8 mouse cellular contexts compared by ENCODE assay signal in the genomic region with DNA sequence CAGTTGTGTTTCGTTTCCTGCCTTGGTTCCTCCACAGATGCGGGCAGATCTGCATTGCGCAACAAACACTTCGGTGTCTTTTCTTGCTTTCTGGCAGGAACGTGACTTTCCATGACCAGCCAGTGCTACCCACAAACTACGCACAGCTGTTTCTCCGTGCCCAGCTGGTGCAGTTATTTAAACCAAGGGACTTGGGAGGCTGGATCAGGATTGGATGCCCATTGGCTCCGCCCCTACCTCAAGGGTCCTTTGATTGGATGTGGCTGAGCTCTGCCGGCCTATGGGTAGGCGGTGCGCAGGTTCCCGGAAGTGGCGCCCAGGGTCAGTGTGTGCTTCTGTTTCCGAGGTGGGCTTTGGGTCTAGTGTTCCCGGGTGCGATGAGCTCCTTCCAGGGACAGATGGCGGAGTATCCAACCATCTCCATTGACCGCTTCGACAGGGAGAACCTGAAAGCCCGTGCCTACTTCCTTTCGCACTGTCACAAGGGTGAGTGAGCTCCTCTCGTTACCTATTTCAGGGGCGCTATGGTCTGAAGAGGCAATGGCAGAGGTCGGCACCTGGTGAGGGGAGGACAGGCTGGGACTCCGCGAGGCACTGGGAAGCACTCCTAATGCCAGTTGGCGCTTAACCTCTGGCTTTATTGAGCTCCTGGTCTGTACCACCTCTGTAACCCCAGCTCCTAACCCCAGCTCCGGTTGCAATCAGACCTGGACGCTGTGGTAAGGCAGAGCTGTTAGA. TPM values are rescaled to one million over a fixed set of nuclear protein-coding genes. Genes with fewer than 3 reads are reported as not detected.
A peak's percentile ranks its signal among the peaks of the same experiment; 100 is the strongest.
DNase-seq lines count a peak whose midpoint lies in the region; ATAC-seq lines count a peak whose summit lies in the region.

A gene (plus strand): TSS at position 291 of the 738 bp plus-strand sequence.

- DNase-seq in CD8-positive naive resting alpha-beta T cell, adult 2 months (ENCODE audit: low read depth in 2 of 2, low spot score in 2 of 2), result peak; percentile 89
- DNase-seq in c-Kit-positive CD71-negative TER-119-negative erythroid progenitor cells, embryonic 14.5 days (ENCODE audit: low read depth), result peak; percentile 92
- peak; percentile 89 for DNase-seq in forebrain, embryonic 10.5 days (ENCODE audit: extremely low spot score, low spot score)
- DNase-seq in kidney, postnatal 36 days, result peak; percentile 94 to 95
- DNase-seq in telencephalon, adult 2 months (ENCODE audit: low read depth, low spot score), result peak; percentile 94

- no peaks in the 10 kb centered on the region for H3K9me3 ChIP-seq in forebrain, embryonic 10.5 days
- no peaks in the 10 kb centered on the region for H3K9me3 ChIP-seq in heart, embryonic 16.5 days (replicated peaks; ENCODE audit: control insufficient read depth, low read length)
- no peaks in the 10 kb centered on the region for H3K9me3 ChIP-seq in liver, embryonic 15.5 days (replicated peaks)
- H3K9me3 ChIP-seq in neural tube, embryonic 12.5 days, result no peaks in the 10 kb centered on the region

- WGBS in forebrain, embryonic 10.5 days, result 1% methylated on average over 29 of the region's 29 CpGs
- 1% methylated on average over 29 of the region's 29 CpGs for WGBS in heart, embryonic 16.5 days
- WGBS in liver, embryonic 15.5 days (ENCODE audit: insufficient replicate concordance), result under 1% methylated on average over 29 of the region's 29 CpGs
- 2% methylated on average over 29 of the region's 29 CpGs for WGBS in neural tube, embryonic 12.5 days

- no peaks in the 10 kb centered on the region for H3K36me3 ChIP-seq in forebrain, embryonic 10.5 days (replicated peaks)
- H3K36me3 ChIP-seq in heart, embryonic 16.5 days (ENCODE audit: control insufficient read depth, insufficient read depth), result no peaks in the 10 kb centered on the region
- H3K36me3 ChIP-seq in liver, embryonic 15.5 days (replicated peaks), result no peaks in the 10 kb centered on the region; the same call in 1 of the 2 replicates
- peaks cover 3% of the 10 kb centered on the region; the same call in 1 of the 2 replicates for H3K36me3 ChIP-seq in neural tube, embryonic 12.5 days

- H3K4me1 ChIP-seq in forebrain, embryonic 10.5 days, result peaks cover 22% of the 10 kb centered on the region
- peaks cover 4% of the 10 kb centered on the region; the same call in 1 of the 2 replicates for H3K4me1 ChIP-seq in heart, embryonic 16.5 days (ENCODE audit: control insufficient read depth, insufficient read depth, low read length)
- peaks cover 28% of the 10 kb centered on the region for H3K4me1 ChIP-seq in liver, embryonic 15.5 days (replicated peaks)
- H3K4me1 ChIP-seq in neural tube, embryonic 12.5 days, result peaks cover 7% of the 10 kb centered on the region; the same call in 1 of the 2 replicates

- H3K27me3 ChIP-seq in forebrain, embryonic 10.5 days (ENCODE audit: poor library complexity, severe bottlenecking), result no peaks in the 10 kb centered on the region
- H3K27me3 ChIP-seq in heart, embryonic 16.5 days (ENCODE audit: control insufficient read depth, insufficient read depth, low read length), result no peaks in the 10 kb centered on the region
- no peaks in the 10 kb centered on the region for H3K27me3 ChIP-seq in liver, embryonic 15.5 days
- H3K27me3 ChIP-seq in neural tube, embryonic 12.5 days (replicated peaks), result no peaks in the 10 kb centered on the region

- H3K27ac ChIP-seq in forebrain, embryonic 10.5 days, result peak within 1 kb of the TSS; percentile 66
- H3K27ac ChIP-seq in heart, embryonic 16.5 days (ENCODE audit: low read length), result peak within 1 kb of the TSS; percentile 9; the same call in 1 of the 2 replicates
- peak within 1 kb of the TSS; percentile 55 for H3K27ac ChIP-seq in liver, embryonic 15.5 days (replicated peaks)
- H3K27ac ChIP-seq in neural tube, embryonic 12.5 days, result no peak within 1 kb of the TSS

- peak; percentile 97 for ATAC-seq in heart, embryonic 16.5 days (replicated peaks; ENCODE audit: extremely low read depth, insufficient read depth, low FRiP score)
- ATAC-seq in liver, embryonic 15.5 days (ENCODE audit: insufficient read depth), result peak; percentile 99
- ATAC-seq in neural tube, embryonic 12.5 days (ENCODE audit: low FRiP score, low read depth), result peak; percentile 97

- H3K9ac ChIP-seq in heart, embryonic 16.5 days (ENCODE audit: low read length), result peak within 1 kb of the TSS; percentile 81
- H3K9ac ChIP-seq in liver, embryonic 15.5 days, result peak within 1 kb of the TSS; percentile 82
- H3K9ac ChIP-seq in neural tube, embryonic 12.5 days, result peak within 1 kb of the TSS; percentile 62

- H3K4me3 ChIP-seq in forebrain, embryonic 10.5 days, result peak within 1 kb of the TSS; percentile 69
- H3K4me3 ChIP-seq in heart, embryonic 16.5 days (ENCODE audit: low read length), result peak within 1 kb of the TSS; percentile 85
- peak within 1 kb of the TSS; percentile 87 for H3K4me3 ChIP-seq in liver, embryonic 15.5 days (replicated peaks)
- peak within 1 kb of the TSS; percentile 69 for H3K4me3 ChIP-seq in neural tube, embryonic 12.5 days

- peak within 1 kb of the TSS; percentile 88 for H3K4me2 ChIP-seq in heart, embryonic 16.5 days (ENCODE audit: low read depth, low read length)
- H3K4me2 ChIP-seq in liver, embryonic 15.5 days, result peak within 1 kb of the TSS; percentile 85
- H3K4me2 ChIP-seq in neural tube, embryonic 12.5 days (replicated peaks), result peak within 1 kb of the TSS; percentile 80

RNA-seq across cellular contexts. Expression of the gene that starts here (rescaled TPM):
- polyA plus RNA-seq in forebrain, embryonic 10.5 days (2016; fragmentation: Nextera tagmentation; extraction: Ambion mirVana), result 7.5 and 10.2 TPM in 2 replicates
- 3.9 and 5.3 TPM in 2 replicates for polyA plus RNA-seq in heart, embryonic 16.5 days (2015; fragmentation: Nextera tagmentation; extraction: Ambion mirVana)
- polyA plus RNA-seq in liver, embryonic 15.5 days (2015; fragmentation: Nextera tagmentation; extraction: Ambion mirVana), result 4.3 and 4.9 TPM in 2 replicates
- polyA plus RNA-seq in neural tube, embryonic 12.5 days (2016; fragmentation: Nextera tagmentation; extraction: Ambion mirVana), result 8.1 and 8.5 TPM in 2 replicates
